14 mouse cellular contexts compared by ENCODE assay signal in genomic region chr10:86093109-86094035, GRCm38 (mm10).
A peak's percentile ranks its signal among the peaks of the same experiment; 100 is the strongest.
DNase-seq lines count a peak whose midpoint lies in the region; ATAC-seq and TF ChIP-seq lines count a peak whose summit lies in the region.
"Had no signal": no experiment of that assay in that cellular context is flagged by ENCODE, and none has a peak within 500 bp of the region (broad histone marks: within the 10 kb centered on the region; RNA-seq: fewer than 3 reads in every experiment).

No protein-coding gene starts in this region.

- WGBS in heart, embryonic 12.5 days = 38% methylated on average over 14 of the region's 14 CpGs
- 34% methylated on average over 14 of the region's 14 CpGs for WGBS in heart, postnatal 0 days
- 60% methylated on average over 14 of the region's 14 CpGs for WGBS in kidney, embryonic 16.5 days

- no peak overlapping the region for H3K27ac ChIP-seq in heart, embryonic 12.5 days (ENCODE audit: poor library complexity, severe bottlenecking)
- no peak overlapping the region for H3K27ac ChIP-seq in heart, postnatal 0 days (ENCODE audit: low read depth)
- no peak overlapping the region for H3K27ac ChIP-seq in kidney, embryonic 16.5 days (ENCODE audit: low read length)
- H3K27ac ChIP-seq: forebrain, embryonic 12.5 days; hindbrain, postnatal 0 days; liver, embryonic 15.5 days had no signal

- TF ChIP-seq EP300 in heart, postnatal 0 days (IDR thresholded peaks at IDR 0.05; ENCODE audit: low read depth) = no peak

- no peak overlapping the region for H3K4me3 ChIP-seq in heart, embryonic 12.5 days
- H3K4me3 ChIP-seq in heart, postnatal 0 days (ENCODE audit: low read depth, low read length) = no peak overlapping the region
- H3K4me3 ChIP-seq in kidney, embryonic 16.5 days (ENCODE audit: low read length) = no peak overlapping the region
- H3K4me3 ChIP-seq: forebrain, embryonic 12.5 days; liver, embryonic 15.5 days had no signal

- no peak; the same call in 1 of the 2 replicates for ATAC-seq in heart, embryonic 12.5 days (ENCODE audit: insufficient number of reproducible peaks, low FRiP score)
- peak; percentile 83 for ATAC-seq in heart, postnatal 0 days (ENCODE audit: insufficient read depth, low read depth)
- ATAC-seq in kidney, embryonic 16.5 days (ENCODE audit: low FRiP score, low TSS enrichment) = peak; percentile 59; the same call in 1 of the 2 replicates
- ATAC-seq in inflammation-experienced regulatory T-cells, adult 6 months = no peak
- ATAC-seq: hindbrain, postnatal 0 days had no signal

- H3K4me2 ChIP-seq in heart, embryonic 12.5 days = peak overlapping the region; percentile 21; the same call in 1 of the 2 replicates
- 0 out of 2 replicates have a peak overlapping the region, but pooled peaks have one; percentile 1 for H3K4me2 ChIP-seq in heart, postnatal 0 days (ENCODE audit: low read depth, low read length)
- H3K4me2 ChIP-seq in kidney, embryonic 16.5 days (replicated peaks; ENCODE audit: low read depth, low read length) = no peak overlapping the region
- H3K4me2 ChIP-seq: forebrain, embryonic 12.5 days; liver, embryonic 15.5 days had no signal

- H3K4me1 ChIP-seq in heart, embryonic 12.5 days (replicated peaks) = peaks cover 6% of the 10 kb centered on the region
- peaks cover 9% of the 10 kb centered on the region; the same call in 1 of the 2 replicates for H3K4me1 ChIP-seq in heart, postnatal 0 days (ENCODE audit: control insufficient read depth, insufficient read depth)
- no peaks in the 10 kb centered on the region for H3K4me1 ChIP-seq in kidney, embryonic 16.5 days (ENCODE audit: insufficient read depth, low read length)
- H3K4me1 ChIP-seq: forebrain, embryonic 12.5 days; liver, embryonic 15.5 days had no signal

- H3K9me3 ChIP-seq in heart, embryonic 12.5 days (replicated peaks) = no peaks in the 10 kb centered on the region
- H3K9me3 ChIP-seq in heart, postnatal 0 days (replicated peaks; ENCODE audit: control insufficient read depth, low read length) = no peaks in the 10 kb centered on the region
- H3K9me3 ChIP-seq in kidney, embryonic 16.5 days (ENCODE audit: low read length) = no peaks in the 10 kb centered on the region
- H3K9me3 ChIP-seq: forebrain, embryonic 12.5 days; liver, embryonic 15.5 days had no signal

- no peaks in the 10 kb centered on the region for H3K36me3 ChIP-seq in heart, embryonic 12.5 days
- H3K36me3 ChIP-seq in heart, postnatal 0 days (replicated peaks; ENCODE audit: control insufficient read depth, insufficient read depth, low read length) = no peaks in the 10 kb centered on the region
- no peaks in the 10 kb centered on the region for H3K36me3 ChIP-seq in kidney, embryonic 16.5 days (ENCODE audit: insufficient read depth, low read length)
- H3K36me3 ChIP-seq: forebrain, embryonic 12.5 days; liver, embryonic 15.5 days had no signal

- no peak overlapping the region for H3K9ac ChIP-seq in heart, embryonic 12.5 days
- H3K9ac ChIP-seq in heart, postnatal 0 days (replicated peaks; ENCODE audit: low read depth, low read length) = no peak overlapping the region
- no peak overlapping the region for H3K9ac ChIP-seq in kidney, embryonic 16.5 days (replicated peaks; ENCODE audit: low read length)
- H3K9ac ChIP-seq: forebrain, embryonic 12.5 days; liver, embryonic 15.5 days had no signal

- intact Hi-C loops in heart, postnatal 25 days (cut with DNase I) = no loop called here

- no peak for DNase-seq in heart, postnatal 25 days (ENCODE audit: low spot score)
- DNase-seq in R1 (ENCODE audit: low read depth, low spot score) = peak; percentile 4
- DNase-seq in heart, postnatal 0 days (ENCODE audit: low spot score) = peak; percentile 12
- no peak for DNase-seq in spleen, postnatal 10 days (ENCODE audit: low spot score in 2 of 2)
- no peak for DNase-seq in cerebellum, adult 11 months
- DNase-seq: adrenal gland, postnatal 14 days; layer of hippocampus, adult 9-11 months; lung, postnatal 36 days had no signal

- H3K27me3 ChIP-seq in heart, embryonic 12.5 days (replicated peaks) = no peaks in the 10 kb centered on the region
- no peaks in the 10 kb centered on the region for H3K27me3 ChIP-seq in heart, postnatal 0 days (ENCODE audit: control insufficient read depth, insufficient read depth, low read length)
- no peaks in the 10 kb centered on the region for H3K27me3 ChIP-seq in kidney, embryonic 16.5 days (ENCODE audit: insufficient read depth, low read length)
- H3K27me3 ChIP-seq: forebrain, embryonic 12.5 days; liver, embryonic 15.5 days had no signal

- TF ChIP-seq CTCF in heart, postnatal 0 days (IDR thresholded peaks at IDR 0.05; ENCODE audit: low read depth) = no peak

Comparison
In these comparisons a context has a peak if more than half of its experiments do, and no peak if none do; other contexts are left out.
1. ATAC-seq: peak in heart, postnatal 0 days (single experiment) and kidney, embryonic 16.5 days (single experiment); none in heart, embryonic 12.5 days (single experiment) and inflammation-experienced regulatory T-cells, adult 6 months (single experiment).
2. DNase-seq: peak in R1 (single experiment) and heart, postnatal 0 days (single experiment); none in heart, postnatal 25 days (single experiment), spleen, postnatal 10 days (0 of 2) and cerebellum, adult 11 months (single experiment).